Mouse (Mus musculus) forebrain, postnatal 0 days (tissue): Measurements from ENCODE around the gene Cnot6. TPM values are rescaled to one million over a fixed set of nuclear protein-coding genes. Genes with fewer than 3 reads are reported as not detected.

Experiments used
- ATAC-seq: fragments of 200-750 bp; cut with Nextera tagmentation; 2 replicates; pipeline ENCODE4 v1.8.0; 2017; ENCODE audit warnings: mild to moderate bottlenecking, moderate library complexity
- DNase-seq: peaks from one replicate; pipeline ENCODE4 v3.0.0-alpha.2; 2015
- H3K27ac ChIP-seq: fragments of 300-500 bp; sonication (generic); 2 replicates; pipeline ENCODE4 v1.5.1; 2014; ENCODE audit warnings: low read depth, mild to moderate bottlenecking, antibody characterized with exemption, low read length, moderate library complexity, mixed read lengths
- H3K27me3 ChIP-seq: fragments of 300-500 bp; sonication (generic); 2 replicates; pipeline ENCODE4 v1.6.1; 2014; ENCODE audit warnings: mild to moderate bottlenecking, low read length, mixed read lengths; ENCODE audit not compliant: insufficient read depth
- H3K36me3 ChIP-seq: fragments of 300-500 bp; sonication (generic); 2 replicates; pipeline ENCODE4 v1.6.1; 2014; ENCODE audit warnings: mild to moderate bottlenecking, moderate library complexity; ENCODE audit not compliant: insufficient read depth
- H3K4me1 ChIP-seq: fragments of 300-500 bp; sonication (generic); 2 replicates; pipeline ENCODE4 v1.6.1; 2014; ENCODE audit warnings: antibody characterized with exemption; ENCODE audit not compliant: insufficient read depth
- H3K4me2 ChIP-seq: fragments of 300-500 bp; sonication (generic); 2 replicates; pipeline ENCODE4 v1.6.1; 2014; ENCODE audit warnings: low read depth, mild to moderate bottlenecking, moderate library complexity
- H3K4me3 ChIP-seq: fragments of 300-500 bp; sonication (generic); 2 replicates; pipeline ENCODE4 v1.5.1; 2014; ENCODE audit warnings: low read depth, low read length, mixed read lengths
- H3K9ac ChIP-seq: fragments of 300-500 bp; sonication (generic); 2 replicates; pipeline ENCODE4 v1.6.1; 2014; ENCODE audit warnings: mild to moderate bottlenecking
- H3K9me3 ChIP-seq: fragments of 300-500 bp; sonication (generic); 2 replicates; pipeline ENCODE4 v1.6.1; 2016; ENCODE audit warnings: low read length
- CTCF ChIP-seq: sonication (generic); IDR thresholded peaks from 2 replicates; pipeline ENCODE4 v1.5.1; 2016; ENCODE audit warnings: antibody characterized with exemption, control low read depth, low read depth
- WGBS: fragments of 180-500 bp; shearing (Covaris S2); extraction: QIAGEN DNeasy Blood & Tissue Kit; methylation state at CpG from one replicate; pipeline ENCODE4 v1.1.7; 2014; 5-methylcytosine and 5-hydroxymethylcytosine counted together
- polyA plus RNA-seq: library from polyadenylated mRNA; unstranded; fragments of >200 nt; fragmentation: Nextera tagmentation; extraction: Ambion mirVana; gene quantifications from 2 replicates; pipeline ENCODE4 v1.2.1, GENCODE M21; 2015
- total RNA-seq: library from RNA; depleted of rRNA; stranded (reverse); fragments of >200 nt; gene quantifications from 2 replicates; pipeline ENCODE4 v1.2.3, GENCODE M21; 2014

Gene Cnot6
- total and polyA plus RNA-seq, 2 experiments from 2014 or later, result 31.9 to 63.9 TPM

- H3K27ac ChIP-seq, result no peak overlapping the region
- DNase-seq, result no peak
- H3K36me3 ChIP-seq, result peaks cover 20% of the 10 kb centered on the region
- 94% methylated on average over 5 of the region's 5 CpGs for whole genome bisulfite sequencing
- H3K4me1 ChIP-seq, result no peaks in the 10 kb centered on the region
- no peaks in the 10 kb centered on the region for H3K9me3 ChIP-seq
- H3K4me2 ChIP-seq, result no peak overlapping the region
- no peak for ATAC-seq
- no peak overlapping the region for H3K4me3 ChIP-seq
- H3K9ac ChIP-seq, result no peak overlapping the region
- no peak for TF ChIP-seq CTCF
- H3K27me3 ChIP-seq, result no peaks in the 10 kb centered on the region
Observed at GRCm38 (mm10) chr11:49697779-49698178, 14.7 kb downstream of the Cnot6 start.

- Histone ChIP-seq H3K4me2 (no peak overlapping the region), H3K27me3 (no peaks in the 10 kb centered on the region), H3K9me3 (0 out of 2 replicates have a peak, but pooled peaks cover 4% of the 10 kb centered on the region), H3K36me3 (peaks cover 11% of the 10 kb centered on the region), H3K9ac (no peak overlapping the region), H3K4me1 (no peaks in the 10 kb centered on the region), H3K4me3 (no peak overlapping the region), H3K27ac (no peak overlapping the region)
- no peak for DNase-seq
- 92% methylated on average over 2 of the region's 2 CpGs for WGBS
- ATAC-seq, result no peak
- TF ChIP-seq CTCF, result no peak
Observed at GRCm38 (mm10) chr11:49696472-49696871, 16.1 kb downstream of the Cnot6 start.

GRCm38 (mm10) chr11:49695695-49696094 is 16.8 kb downstream of the Cnot6 start:
- Histone ChIP-seq H3K4me2 (no peak overlapping the region), H3K4me3 (no peak overlapping the region), H3K36me3 (peaks cover 6% of the 10 kb centered on the region), H3K9me3 (0 out of 2 replicates have a peak, but pooled peaks cover 4% of the 10 kb centered on the region), H3K27me3 (no peaks in the 10 kb centered on the region), H3K9ac (no peak overlapping the region), H3K4me1 (no peaks in the 10 kb centered on the region), H3K27ac (no peak overlapping the region)
- DNase-seq (no peak), ATAC-seq (no peak)
- no peak for TF ChIP-seq CTCF
- 66% methylated on average over 2 of the region's 2 CpGs for WGBS

GRCm38 (mm10) chr11:49695013-49695412 is 17.5 kb downstream of the Cnot6 start:
- Histone ChIP-seq H3K9ac (no peak overlapping the region), H3K36me3 (peaks cover 6% of the 10 kb centered on the region), H3K4me3 (no peak overlapping the region), H3K27me3 (no peaks in the 10 kb centered on the region), H3K27ac (no peak overlapping the region), H3K9me3 (0 out of 2 replicates have a peak, but pooled peaks cover 4% of the 10 kb centered on the region), H3K4me2 (no peak overlapping the region), H3K4me1 (no peaks in the 10 kb centered on the region)
- WGBS, result 98% methylated on average over 3 of the region's 3 CpGs
- no peak for DNase-seq
- TF ChIP-seq CTCF, result no peak
- ATAC-seq, result no peak

- Histone ChIP-seq H3K9ac (no peak overlapping the region), H3K9me3 (no peaks in the 10 kb centered on the region), H3K27me3 (no peaks in the 10 kb centered on the region), H3K36me3 (peaks cover 46% of the 10 kb centered on the region), H3K27ac (no peak overlapping the region), H3K4me1 (no peaks in the 10 kb centered on the region), H3K4me3 (no peak overlapping the region), H3K4me2 (no peak overlapping the region)
- DNase-seq, result no peak
- TF ChIP-seq CTCF, result no peak
- ATAC-seq, result no peak
- WGBS, result 94% methylated on average over 12 of the region's 12 CpGs
Observed at GRCm38 (mm10) chr11:49684237-49684973, 28.1 kb downstream of the Cnot6 start.

- WGBS, result 49% methylated on average over 3 of the region's 3 CpGs
- peaks cover 27% of the 10 kb centered on the region for H3K36me3 ChIP-seq
- no peak overlapping the region for H3K4me3 ChIP-seq
Observed at GRCm38 (mm10) chr11:49673433-49673832, 39.1 kb downstream of the Cnot6 start.

GRCm38 (mm10) chr11:49665462-49665861 is 47.1 kb downstream of the Cnot6 start:
- Histone ChIP-seq H3K27me3 (no peaks in the 10 kb centered on the region), H3K4me2 (no peak overlapping the region), H3K9me3 (no peaks in the 10 kb centered on the region), H3K4me1 (no peaks in the 10 kb centered on the region), H3K9ac (no peak overlapping the region), H3K4me3 (no peak overlapping the region), H3K36me3 (peaks cover 4% of the 10 kb centered on the region; the same call in 1 of the 2 replicates), H3K27ac (no peak overlapping the region)
- TF ChIP-seq CTCF, result no peak
- DNase-seq, result no peak
- no peak for ATAC-seq
- WGBS, result 75% methylated on average over 4 of the region's 4 CpGs

More at GRCm38 (mm10) chr11:49673433-49673832, 39.1 kb downstream of the Cnot6 start:
- Histone ChIP-seq H3K27ac (no peak overlapping the region), H3K27me3 (no peaks in the 10 kb centered on the region), H3K9me3 (no peaks in the 10 kb centered on the region), H3K4me1 (no peaks in the 10 kb centered on the region), H3K9ac (no peak overlapping the region), H3K4me2 (no peak overlapping the region)
- TF ChIP-seq CTCF, result peak; percentile 38
- DNase-seq, result peak; percentile 19
- ATAC-seq, result peak; percentile 66
